Mouse (Mus musculus) forelimb bud, embryonic 11.5 days (tissue): Measurements from ENCODE around the gene Ccdc162.

Experiments used
- DNase-seq: peaks from one replicate; pipeline ENCODE4 v3.0.0-alpha.2; 2012; ENCODE audit warnings: low read depth, low spot score

Ccdc162 gene

GRCm38 (mm10) chr10:41635276-41636033 is 81.0 kb downstream of the Ccdc162 start:
- DNase-seq, result no peak

- DNase-seq, result no peak
Observed at GRCm38 (mm10) chr10:41633801-41634200, 82.6 kb downstream of the Ccdc162 start.

- DNase-seq, result no peak
Observed at GRCm38 (mm10) chr10:41632062-41632461, 84.4 kb downstream of the Ccdc162 start.

GRCm38 (mm10) chr10:41626996-41627395 is 89.4 kb downstream of the Ccdc162 start:
- no peak for DNase-seq

- DNase-seq, result no peak
Observed at GRCm38 (mm10) chr10:41619988-41620387, 96.4 kb downstream of the Ccdc162 start.

GRCm38 (mm10) chr10:41615487-41615886 is 100.9 kb downstream of the Ccdc162 start:
- no peak for DNase-seq

- DNase-seq, result no peak
Observed at GRCm38 (mm10) chr10:41611941-41612340, 104.5 kb downstream of the Ccdc162 start.

- no peak for DNase-seq
Observed at GRCm38 (mm10) chr10:41609475-41609874, 107.0 kb downstream of the Ccdc162 start.

GRCm38 (mm10) chr10:41608485-41608884 is 107.9 kb downstream of the Ccdc162 start:
- no peak for DNase-seq

GRCm38 (mm10) chr10:41602667-41603066 is 113.8 kb downstream of the Ccdc162 start:
- DNase-seq, result no peak

GRCm38 (mm10) chr10:41601898-41602545 is 114.4 kb downstream of the Ccdc162 start:
- no peak for DNase-seq

- DNase-seq, result no peak
Observed at GRCm38 (mm10) chr10:41601302-41601701, 115.1 kb downstream of the Ccdc162 start.

- DNase-seq, result no peak
Observed at GRCm38 (mm10) chr10:41599051-41599450, 117.4 kb downstream of the Ccdc162 start.

- no peak for DNase-seq
Observed at GRCm38 (mm10) chr10:41598221-41598620, 118.2 kb downstream of the Ccdc162 start.

- no peak for DNase-seq
Observed at GRCm38 (mm10) chr10:41595550-41595949, 120.9 kb downstream of the Ccdc162 start.

GRCm38 (mm10) chr10:41594957-41595356 is 121.5 kb downstream of the Ccdc162 start:
- DNase-seq, result no peak

GRCm38 (mm10) chr10:41594433-41594832 is 122.0 kb downstream of the Ccdc162 start:
- DNase-seq, result no peak

- no peak for DNase-seq
Observed at GRCm38 (mm10) chr10:41588616-41589015, 127.8 kb downstream of the Ccdc162 start.

GRCm38 (mm10) chr10:41586947-41587852 is 129.2 kb downstream of the Ccdc162 start:
- no peak for DNase-seq

GRCm38 (mm10) chr10:41583383-41583782 is 133.1 kb downstream of the Ccdc162 start:
- no peak for DNase-seq

GRCm38 (mm10) chr10:41582901-41583361 is 133.5 kb downstream of the Ccdc162 start:
- peak; percentile 48 for DNase-seq

- DNase-seq, result no peak
Observed at GRCm38 (mm10) chr10:41580441-41580840, 136.0 kb downstream of the Ccdc162 start.
